Mouse (Mus musculus): Measurements from ENCODE around the gene Gm10721. TPM values are rescaled to one million over a fixed set of nuclear protein-coding genes. Genes with fewer than 3 reads are reported as not detected.
"Not testable (repeated sequence)": the region's sequence is repeated elsewhere in the genome, so short reads cannot be mapped to it uniquely, and the experiment has no call there.

The Gm10721 gene
- polyA plus RNA-seq, 1 experiment from 2014 or later = not detected

GRCm38 (mm10) chr9:3023312-3023984 is 10.5 kb downstream of the Gm10721 start, which contains the start of gene Gm10718:
Gene Gm10718 (plus strand): TSS chr9:3023547.
- H3K9ac ChIP-seq (replicated peaks; ENCODE audit: low read depth, low read length); H3K4me2 ChIP-seq (replicated peaks; ENCODE audit: low read depth, low read length); H3K9me3 ChIP-seq (ENCODE audit: control insufficient read depth, low read depth, low read length); ATAC-seq (ENCODE audit: insufficient number of reproducible peaks, insufficient read depth, low FRiP score, low read depth); H3K27me3 ChIP-seq (ENCODE audit: control insufficient read depth, insufficient read depth, low read length); H3K27ac ChIP-seq (ENCODE audit: low read length); H3K4me1 ChIP-seq (ENCODE audit: control insufficient read depth, insufficient read depth, low read length); H3K36me3 ChIP-seq (ENCODE audit: control insufficient read depth, insufficient read depth, low read length); H3K4me3 ChIP-seq (ENCODE audit: low read depth, low read length): not testable (repeated sequence)
- WGBS = 71% methylated on average over 9 of the region's 13 CpGs

- H3K9ac ChIP-seq (replicated peaks; ENCODE audit: low read depth, low read length); H3K27me3 ChIP-seq (ENCODE audit: control insufficient read depth, insufficient read depth, low read length); H3K9me3 ChIP-seq (ENCODE audit: control insufficient read depth, low read depth, low read length); H3K4me3 ChIP-seq (ENCODE audit: low read depth, low read length); H3K36me3 ChIP-seq (ENCODE audit: control insufficient read depth, insufficient read depth, low read length); H3K4me2 ChIP-seq (replicated peaks; ENCODE audit: low read depth, low read length); ATAC-seq (ENCODE audit: insufficient number of reproducible peaks, insufficient read depth, low FRiP score, low read depth); H3K27ac ChIP-seq (ENCODE audit: low read length); H3K4me1 ChIP-seq (ENCODE audit: control insufficient read depth, insufficient read depth, low read length): not testable (repeated sequence)
- 67% methylated on average over 15 of the region's 16 CpGs for WGBS
Observed at GRCm38 (mm10) chr9:3023985-3024648, 11.2 kb downstream of the Gm10721 start.

- 73% methylated on average over 12 of the region's 12 CpGs for WGBS
- not testable (repeated sequence) for ATAC-seq (ENCODE audit: insufficient number of reproducible peaks, insufficient read depth, low FRiP score, low read depth); H3K4me1 ChIP-seq (ENCODE audit: control insufficient read depth, insufficient read depth, low read length); H3K9ac ChIP-seq (replicated peaks; ENCODE audit: low read depth, low read length); H3K4me2 ChIP-seq (replicated peaks; ENCODE audit: low read depth, low read length); H3K27ac ChIP-seq (ENCODE audit: low read length); H3K27me3 ChIP-seq (ENCODE audit: control insufficient read depth, insufficient read depth, low read length); H3K4me3 ChIP-seq (ENCODE audit: low read depth, low read length); H3K36me3 ChIP-seq (ENCODE audit: control insufficient read depth, insufficient read depth, low read length); H3K9me3 ChIP-seq (ENCODE audit: control insufficient read depth, low read depth, low read length)
Observed at GRCm38 (mm10) chr9:3024912-3025467, 12.1 kb downstream of the Gm10721 start, which contains the start of gene Gm10717. Gene Gm10717 (plus strand): TSS chr9:3025417.

- 63% methylated on average over 4 of the region's 6 CpGs for WGBS
- H3K4me2 ChIP-seq (replicated peaks; ENCODE audit: low read depth, low read length); ATAC-seq (ENCODE audit: insufficient number of reproducible peaks, insufficient read depth, low FRiP score, low read depth); H3K27me3 ChIP-seq (ENCODE audit: control insufficient read depth, insufficient read depth, low read length); H3K36me3 ChIP-seq (ENCODE audit: control insufficient read depth, insufficient read depth, low read length); H3K9me3 ChIP-seq (ENCODE audit: control insufficient read depth, low read depth, low read length); H3K27ac ChIP-seq (ENCODE audit: low read length); H3K9ac ChIP-seq (replicated peaks; ENCODE audit: low read depth, low read length); H3K4me1 ChIP-seq (ENCODE audit: control insufficient read depth, insufficient read depth, low read length); H3K4me3 ChIP-seq (ENCODE audit: low read depth, low read length): not testable (repeated sequence)
Observed at GRCm38 (mm10) chr9:3025653-3026052, 12.7 kb downstream of the Gm10721 start.

- H3K36me3 ChIP-seq (ENCODE audit: control insufficient read depth, insufficient read depth, low read length); H3K9me3 ChIP-seq (ENCODE audit: control insufficient read depth, low read depth, low read length); H3K4me2 ChIP-seq (replicated peaks; ENCODE audit: low read depth, low read length); H3K4me1 ChIP-seq (ENCODE audit: control insufficient read depth, insufficient read depth, low read length); H3K4me3 ChIP-seq (ENCODE audit: low read depth, low read length); H3K27me3 ChIP-seq (ENCODE audit: control insufficient read depth, insufficient read depth, low read length); ATAC-seq (ENCODE audit: insufficient number of reproducible peaks, insufficient read depth, low FRiP score, low read depth); H3K27ac ChIP-seq (ENCODE audit: low read length); H3K9ac ChIP-seq (replicated peaks; ENCODE audit: low read depth, low read length): not testable (repeated sequence)
- WGBS = 70% methylated on average over 5 of the region's 5 CpGs
Observed at GRCm38 (mm10) chr9:3026136-3026535, 13.2 kb downstream of the Gm10721 start.

- WGBS = 61% methylated on average over 9 of the region's 9 CpGs
- not testable (repeated sequence) for H3K9me3 ChIP-seq (ENCODE audit: control insufficient read depth, low read depth, low read length); H3K4me2 ChIP-seq (replicated peaks; ENCODE audit: low read depth, low read length); H3K4me3 ChIP-seq (ENCODE audit: low read depth, low read length); H3K9ac ChIP-seq (replicated peaks; ENCODE audit: low read depth, low read length); H3K36me3 ChIP-seq (ENCODE audit: control insufficient read depth, insufficient read depth, low read length); ATAC-seq (ENCODE audit: insufficient number of reproducible peaks, insufficient read depth, low FRiP score, low read depth); H3K27ac ChIP-seq (ENCODE audit: low read length); H3K4me1 ChIP-seq (ENCODE audit: control insufficient read depth, insufficient read depth, low read length); H3K27me3 ChIP-seq (ENCODE audit: control insufficient read depth, insufficient read depth, low read length)
Observed at GRCm38 (mm10) chr9:3026741-3027140, 13.8 kb downstream of the Gm10721 start.

- not testable (repeated sequence) for H3K27me3 ChIP-seq (ENCODE audit: control insufficient read depth, insufficient read depth, low read length); H3K9me3 ChIP-seq (ENCODE audit: control insufficient read depth, low read depth, low read length); H3K4me1 ChIP-seq (ENCODE audit: control insufficient read depth, insufficient read depth, low read length); H3K36me3 ChIP-seq (ENCODE audit: control insufficient read depth, insufficient read depth, low read length); H3K9ac ChIP-seq (replicated peaks; ENCODE audit: low read depth, low read length); H3K27ac ChIP-seq (ENCODE audit: low read length); H3K4me2 ChIP-seq (replicated peaks; ENCODE audit: low read depth, low read length); H3K4me3 ChIP-seq (ENCODE audit: low read depth, low read length)
- 72% methylated on average over 9 of the region's 9 CpGs for WGBS
- 0 out of 2 replicates have a peak, but pooled peaks have one; percentile 14 for ATAC-seq (ENCODE audit: insufficient number of reproducible peaks, insufficient read depth, low FRiP score, low read depth)
Observed at GRCm38 (mm10) chr9:3027200-3027599, 14.3 kb downstream of the Gm10721 start.

- not testable (repeated sequence) for H3K9me3 ChIP-seq (ENCODE audit: control insufficient read depth, low read depth, low read length); H3K27ac ChIP-seq (ENCODE audit: low read length); H3K27me3 ChIP-seq (ENCODE audit: control insufficient read depth, insufficient read depth, low read length); H3K4me3 ChIP-seq (ENCODE audit: low read depth, low read length); H3K4me2 ChIP-seq (replicated peaks; ENCODE audit: low read depth, low read length); H3K9ac ChIP-seq (replicated peaks; ENCODE audit: low read depth, low read length); ATAC-seq (ENCODE audit: insufficient number of reproducible peaks, insufficient read depth, low FRiP score, low read depth); H3K4me1 ChIP-seq (ENCODE audit: control insufficient read depth, insufficient read depth, low read length); H3K36me3 ChIP-seq (ENCODE audit: control insufficient read depth, insufficient read depth, low read length)
- 63% methylated on average over 11 of the region's 16 CpGs for WGBS
Observed at GRCm38 (mm10) chr9:3029276-3030000, 16.5 kb downstream of the Gm10721 start.
